Mouse (Mus musculus) G1E (cell line): ENCODE data around the gene Sidt1.

ENCODE experiments used
- CTCF ChIP-seq: IDR thresholded peaks from 2 replicates; pipeline ENCODE4 v1.5.1; 2012; ENCODE audit warnings: low read depth, low read length, inconsistent platforms, mixed read lengths
- GATA1 ChIP-seq: IDR thresholded peaks from 2 replicates; pipeline ENCODE4 v1.6.1; 2012; ENCODE audit warnings: borderline replicate concordance, low read length, inconsistent platforms, mixed read lengths
- TAL1 ChIP-seq: conservative IDR thresholded peaks from 2 replicates; pipeline ENCODE4 v1.6.1; 2012; ENCODE audit warnings: low read depth, low read length, inconsistent platforms, mixed read lengths

DNA sequence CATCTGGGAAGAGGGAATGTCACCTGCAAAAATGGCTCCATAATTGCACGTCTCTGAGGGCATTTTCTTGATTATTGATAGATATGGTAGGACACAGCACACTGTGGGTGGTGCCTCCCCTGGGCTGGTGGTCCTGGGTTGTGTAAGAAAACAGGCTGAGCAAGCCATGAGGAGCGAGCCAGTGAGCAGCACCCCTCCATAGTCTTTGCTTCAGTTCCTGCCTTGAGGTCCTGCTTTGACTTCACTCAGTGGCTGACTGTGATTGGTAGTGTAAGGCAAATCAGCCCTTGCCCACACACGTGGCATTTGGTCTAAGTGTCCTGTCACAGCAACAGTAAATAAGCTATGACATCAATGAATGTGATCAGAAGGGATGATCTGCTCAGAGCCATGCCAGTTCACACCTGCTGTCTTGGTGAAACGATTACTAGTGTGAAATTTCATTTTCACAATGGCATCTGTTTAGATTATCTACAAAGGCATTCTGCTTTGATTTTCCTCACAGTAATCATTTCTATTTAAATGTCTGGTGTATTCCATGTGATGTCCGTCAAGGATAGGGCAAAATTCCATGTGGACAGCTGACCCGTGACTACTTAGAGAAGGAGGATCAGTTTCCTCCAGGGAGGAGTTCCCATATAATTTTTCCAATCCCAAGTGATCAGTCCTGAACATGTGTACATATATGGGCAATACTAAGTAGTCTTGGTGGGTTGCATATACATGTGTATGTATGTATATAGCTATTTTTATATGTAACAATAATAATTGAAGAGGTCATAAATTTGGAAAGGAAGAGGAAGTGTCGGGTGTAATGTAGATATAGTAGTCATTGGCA lies 79.0 kb downstream of the Sidt1 start:
- TF ChIP-seq CTCF, result no peak
- no peak for TF ChIP-seq TAL1
- TF ChIP-seq GATA1, result no peak
